Mouse (Mus musculus) testis, adult 2 months (tissue): ENCODE data around the gene Prss41. TPM values are rescaled to one million over a fixed set of nuclear protein-coding genes. Genes with fewer than 3 reads are reported as not detected.
A peak's percentile ranks its signal among the peaks of the same experiment; 100 is the strongest.
"Not testable (repeated sequence)": the region's sequence is repeated elsewhere in the genome, so short reads cannot be mapped to it uniquely, and the experiment has no call there.

Experiments used
- H3K27ac ChIP-seq: fragments of 200-500 bp; 2 replicates; pipeline ENCODE4 v1.5.1; 2012; ENCODE audit warnings: low read depth, low read length; ENCODE audit not compliant: control insufficient read depth, insufficient read depth
- H3K27me3 ChIP-seq: fragments of 200-500 bp; 2 replicates; pipeline ENCODE4 v1.6.1; 2012; ENCODE audit warnings: mild to moderate bottlenecking, low read length, moderate library complexity; ENCODE audit not compliant: control insufficient read depth, insufficient read depth
- H3K36me3 ChIP-seq: fragments of 200-500 bp; 2 replicates; pipeline ENCODE4 v1.6.1; 2012; ENCODE audit warnings: mild to moderate bottlenecking, low read length; ENCODE audit not compliant: control insufficient read depth, insufficient read depth
- H3K4me1 ChIP-seq: fragments of 200-500 bp; 2 replicates; pipeline ENCODE4 v1.6.1; 2012; ENCODE audit warnings: low read length; ENCODE audit not compliant: control insufficient read depth, insufficient read depth
- H3K4me3 ChIP-seq: fragments of 200-500 bp; 2 replicates; pipeline ENCODE4 v1.5.1; 2012; ENCODE audit warnings: low read depth, mild to moderate bottlenecking, low read length, moderate library complexity, mixed read lengths; ENCODE audit not compliant: control insufficient read depth
- CTCF ChIP-seq: fragments of 200-500 bp; IDR thresholded peaks from 2 replicates; pipeline ENCODE4 v1.5.1; 2012; ENCODE audit warnings: low read depth, mild to moderate bottlenecking, inconsistent platforms, low read length, moderate library complexity; ENCODE audit not compliant: control insufficient read depth, insufficient read depth, insufficient replicate concordance
- POLR2A ChIP-seq: fragments of 200-500 bp; IDR thresholded peaks from 2 replicates; pipeline ENCODE4 v1.6.1; 2012; ENCODE audit warnings: low read depth, mild to moderate bottlenecking, inconsistent platforms, low read length, moderate library complexity; ENCODE audit not compliant: control insufficient read depth
- polyA plus RNA-seq: library from polyadenylated mRNA; depleted of rRNA; stranded (reverse); fragments of >200 nt; gene quantifications from 2 replicates; pipeline ENCODE4 v1.2.3, GENCODE M21; 2012; rRNA removed

Gene Prss41
- polyA plus RNA-seq = 12.2 and 13.8 TPM in 2 replicates

DNA sequence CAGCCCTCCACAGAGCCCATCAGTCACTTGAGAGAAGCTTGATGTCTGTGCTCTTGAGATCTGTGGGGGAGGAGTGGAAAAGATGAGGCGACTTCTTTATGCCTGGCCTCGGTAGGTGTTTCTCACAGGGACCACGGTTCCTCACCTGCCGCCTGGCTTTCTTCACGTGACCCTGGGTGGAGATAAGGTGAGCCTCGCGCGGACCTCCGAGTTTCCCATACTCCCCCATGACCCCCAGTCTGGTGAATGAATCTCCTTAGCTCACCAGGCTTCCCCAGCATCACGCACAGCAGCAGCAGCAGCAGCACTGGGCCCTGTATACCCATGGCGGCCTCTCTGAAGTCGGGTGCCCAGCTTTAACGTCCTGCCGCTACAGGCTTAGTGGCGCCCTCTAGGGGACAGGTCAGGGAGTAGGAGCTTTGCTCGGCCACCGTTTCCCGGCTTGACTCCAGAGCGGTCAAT, at the start of gene Prss41, which contains the start of gene Prss32:
Gene Prss41, minus strand, starts transcription at position 361 of the 462 bp plus-strand sequence.
Gene Prss32, plus strand, starts transcription at position 44 of the 462 bp plus-strand sequence.
- H3K4me1 ChIP-seq = peaks cover 14% of the 10 kb centered on the region
- TF ChIP-seq CTCF (peak; percentile 90), POLR2A (no peak)
- H3K36me3 ChIP-seq = no peaks in the 10 kb centered on the region
- no peaks in the 10 kb centered on the region for H3K27me3 ChIP-seq
- peak within 1 kb of the TSS; percentile 88 for H3K4me3 ChIP-seq
- peak within 1 kb of the TSS; percentile 16; the same call in 1 of the 2 replicates for H3K27ac ChIP-seq

DNA sequence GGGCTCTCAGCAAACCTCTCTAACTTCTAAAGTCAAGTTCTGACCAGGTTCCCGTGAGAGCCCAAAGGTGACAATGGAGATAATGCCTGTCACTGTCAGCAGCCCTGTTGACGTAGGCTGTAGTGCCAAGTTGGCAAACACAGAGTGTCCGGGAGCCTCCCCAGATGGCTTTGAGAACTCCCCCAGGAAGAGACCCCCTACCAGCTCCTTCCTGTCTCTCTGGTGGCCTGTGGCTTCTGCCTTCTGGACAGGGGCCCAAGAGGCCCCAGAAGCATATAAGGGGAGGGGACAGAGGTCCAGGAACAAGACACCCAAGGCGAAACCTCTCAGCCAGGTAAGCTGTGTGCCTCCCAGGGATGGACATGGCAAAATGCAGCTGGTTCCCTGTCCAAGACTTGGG, 36.6 kb upstream of the Prss41 start, which contains the start of the genes Dcpp1 and Dcpp2:
Gene Dcpp1, plus strand, starts transcription at position 301 of the 400 bp plus-strand sequence.
Gene Dcpp2, plus strand, starts transcription at position 305 of the 400 bp plus-strand sequence.
- not testable (repeated sequence) for H3K36me3 ChIP-seq, H3K4me3 ChIP-seq

DNA sequence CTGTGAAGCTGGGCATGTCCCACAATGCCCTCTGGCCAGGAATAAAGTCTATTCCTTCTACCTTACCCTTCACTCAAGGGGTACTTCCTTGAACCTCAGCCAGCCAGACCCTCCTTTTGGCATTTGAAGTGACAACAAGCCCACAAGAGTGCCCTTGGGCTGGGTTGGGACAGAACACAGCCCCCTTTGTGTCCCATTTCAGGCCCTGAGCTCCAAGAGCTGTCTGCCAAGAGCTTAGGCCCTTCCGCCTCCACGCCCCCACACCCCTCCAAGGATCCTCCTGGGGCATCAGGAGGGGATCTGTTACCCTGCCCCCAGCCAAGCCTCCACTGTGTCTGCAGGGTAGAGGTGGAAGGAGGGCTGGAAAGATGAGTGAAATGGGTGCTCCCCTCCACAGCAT, 33.2 kb upstream of the Prss41 start:
- Histone ChIP-seq H3K4me3 (no peak overlapping the region), H3K36me3 (no peaks in the 10 kb centered on the region), H3K27me3 (no peaks in the 10 kb centered on the region), H3K27ac (peak overlapping the region; percentile 52), H3K4me1 (no peaks in the 10 kb centered on the region)
- no peak for TF ChIP-seq CTCF
- no peak for TF ChIP-seq POLR2A

More for the DNA sequence above, 36.6 kb upstream of the Prss41 start, which contains the start of the genes Dcpp1 and Dcpp2:
- not testable (repeated sequence) for H3K27me3 ChIP-seq, H3K4me1 ChIP-seq, H3K27ac ChIP-seq

GRCm38 (mm10) chr17:23876741-23877140, 32.8 kb upstream of the Prss41 start:
- no peak for TF ChIP-seq POLR2A
- TF ChIP-seq CTCF = no peak
- Histone ChIP-seq H3K4me1 (no peaks in the 10 kb centered on the region), H3K27ac (peak overlapping the region; percentile 25; the same call in 1 of the 2 replicates), H3K4me3 (no peak overlapping the region), H3K27me3 (no peaks in the 10 kb centered on the region), H3K36me3 (no peaks in the 10 kb centered on the region)

DNA sequence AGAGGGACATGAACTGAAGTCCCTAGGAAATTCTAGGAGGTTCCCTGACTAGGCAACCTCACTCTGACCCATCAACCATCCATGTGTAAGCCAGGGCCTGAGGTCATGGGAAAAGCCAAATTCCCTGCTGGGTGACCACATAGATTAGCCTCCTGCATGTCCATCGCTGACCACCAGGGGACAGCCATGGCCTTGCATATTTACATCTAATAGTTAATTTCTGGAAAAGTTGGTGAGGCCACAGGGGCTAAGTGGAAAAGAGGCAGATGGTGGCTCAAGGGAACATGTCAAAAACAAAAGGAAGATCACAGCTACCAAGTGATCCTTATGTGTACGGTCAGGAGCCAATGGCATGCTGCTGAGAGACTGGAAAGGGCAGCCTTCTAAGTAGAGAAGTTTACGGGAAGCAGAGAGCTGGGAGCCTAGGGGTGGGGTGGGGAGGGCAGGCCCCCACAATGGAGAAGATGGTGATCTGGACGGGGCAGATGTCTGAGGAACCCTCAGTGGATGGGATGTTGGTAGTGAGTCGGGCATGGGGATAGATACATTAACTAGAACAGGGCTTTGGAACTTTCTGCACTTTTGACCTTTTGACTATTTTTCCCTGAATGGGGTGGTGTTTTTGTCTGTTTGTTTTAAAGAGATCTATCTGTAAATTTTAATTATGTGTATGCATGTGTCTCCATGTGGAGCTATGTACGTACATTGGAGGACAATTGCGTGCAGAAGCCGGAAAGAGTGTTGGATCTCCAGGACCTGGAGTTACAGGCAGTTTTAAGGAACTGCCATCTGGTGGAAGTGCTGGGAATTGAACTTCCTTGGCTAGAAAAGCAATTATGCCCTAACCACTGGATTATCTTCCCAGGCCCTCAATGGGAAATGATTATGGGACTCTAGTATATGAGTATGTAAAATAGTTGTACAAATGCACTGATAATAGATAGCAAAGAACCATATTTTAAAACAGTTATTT, 30.2 kb upstream of the Prss41 start:
- Histone ChIP-seq H3K4me1 (no peaks in the 10 kb centered on the region), H3K4me3 (no peak overlapping the region), H3K36me3 (no peaks in the 10 kb centered on the region), H3K27ac (no peak overlapping the region), H3K27me3 (no peaks in the 10 kb centered on the region)
- TF ChIP-seq POLR2A (no peak), CTCF (peak; percentile 65; the same call in 1 of the 2 replicates)

- peak overlapping the region; percentile 89 for H3K4me3 ChIP-seq
- TF ChIP-seq CTCF (no peak), POLR2A (no peak)
- H3K36me3 ChIP-seq = no peaks in the 10 kb centered on the region
- peaks cover 12% of the 10 kb centered on the region for H3K4me1 ChIP-seq
- H3K27me3 ChIP-seq = no peaks in the 10 kb centered on the region
- no peak overlapping the region for H3K27ac ChIP-seq
Measured at GRCm38 (mm10) chr17:23868513-23868912, 24.5 kb upstream of the Prss41 start.

DNA sequence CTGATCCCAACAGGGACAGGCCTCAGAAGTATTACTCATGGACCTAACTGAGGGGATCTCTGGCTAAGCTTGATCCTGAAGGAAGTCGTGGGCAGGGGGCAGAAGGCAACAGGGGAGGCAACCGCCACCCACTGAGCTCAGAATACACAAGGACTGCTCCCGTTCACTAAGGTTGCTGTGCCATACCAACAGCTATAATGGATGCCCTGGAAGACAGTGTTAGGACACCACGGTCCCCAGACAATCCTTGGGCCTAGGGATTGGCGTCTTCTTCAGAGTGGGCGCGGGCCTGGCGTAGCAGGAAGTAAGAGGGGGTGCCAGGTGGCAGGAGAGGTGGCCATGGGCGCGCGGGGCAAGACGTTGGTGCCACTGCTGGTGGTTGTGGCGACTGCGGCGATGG, 23.8 kb upstream of the Prss41 start, which contains the start of gene Prss21:
Gene Prss21, plus strand, starts transcription at position 301 of the 400 bp plus-strand sequence.
- Histone ChIP-seq H3K4me1 (peaks cover 12% of the 10 kb centered on the region), H3K27ac (peak within 1 kb of the TSS; percentile 47), H3K27me3 (no peaks in the 10 kb centered on the region), H3K4me3 (peak within 1 kb of the TSS; percentile 89), H3K36me3 (no peaks in the 10 kb centered on the region)
- TF ChIP-seq POLR2A (peak; percentile 62; the same call in 1 of the 2 replicates), CTCF (no peak)
